Mouse (Mus musculus) CH12F3 (cell line): ENCODE results near the gene Foxn3.
"Not testable (repeated sequence)": the region's sequence is repeated elsewhere in the genome, so short reads cannot be mapped to it uniquely, and the experiment has no call there.

Experiments used
- in situ Hi-C: fragments of 300-500 bp; cut with MboI; formaldehyde crosslinking; loops from 2 replicates; pipeline ENCODE4 v1.14.3; 2020; ENCODE audit warnings: low sequenced_read_pairs

Gene Foxn3

GRCm38 (mm10) chr12:99197031-99197430 lies 366.4 kb downstream of the Foxn3 start:
- in situ Hi-C loops = no loop called here

DNA sequence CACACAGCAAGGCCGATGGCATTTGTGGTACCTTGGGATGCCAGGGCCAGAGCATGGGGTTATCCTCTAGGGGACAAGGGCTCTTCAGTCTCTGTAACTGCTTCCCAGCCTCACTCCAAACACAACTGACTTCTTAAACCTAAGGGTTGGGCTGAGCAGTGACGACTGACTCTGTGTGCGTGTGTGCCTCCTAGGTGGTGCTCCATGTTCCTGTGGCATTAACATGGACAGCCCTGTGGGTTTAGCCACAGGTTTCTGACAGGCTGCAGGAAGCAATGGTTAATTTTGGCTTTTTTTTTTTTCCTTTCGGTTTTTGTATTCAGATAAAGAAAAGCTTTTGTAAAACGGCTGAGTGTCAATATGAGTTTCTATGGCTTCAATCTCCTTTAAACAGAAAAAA lies 367.7 kb downstream of the Foxn3 start:
- in situ Hi-C loops = no loop called here

- in situ Hi-C loops = not testable (repeated sequence)
These were observed 369.3 kb downstream of the Foxn3 start for GRCm38 (mm10) chr12:99194120-99194519.

- in situ Hi-C loops = no loop called here
These were observed 375.7 kb downstream of the Foxn3 start for GRCm38 (mm10) chr12:99187671-99188070.

GRCm38 (mm10) chr12:99186239-99186638 lies 377.1 kb downstream of the Foxn3 start:
- in situ Hi-C loops = no loop called here

DNA sequence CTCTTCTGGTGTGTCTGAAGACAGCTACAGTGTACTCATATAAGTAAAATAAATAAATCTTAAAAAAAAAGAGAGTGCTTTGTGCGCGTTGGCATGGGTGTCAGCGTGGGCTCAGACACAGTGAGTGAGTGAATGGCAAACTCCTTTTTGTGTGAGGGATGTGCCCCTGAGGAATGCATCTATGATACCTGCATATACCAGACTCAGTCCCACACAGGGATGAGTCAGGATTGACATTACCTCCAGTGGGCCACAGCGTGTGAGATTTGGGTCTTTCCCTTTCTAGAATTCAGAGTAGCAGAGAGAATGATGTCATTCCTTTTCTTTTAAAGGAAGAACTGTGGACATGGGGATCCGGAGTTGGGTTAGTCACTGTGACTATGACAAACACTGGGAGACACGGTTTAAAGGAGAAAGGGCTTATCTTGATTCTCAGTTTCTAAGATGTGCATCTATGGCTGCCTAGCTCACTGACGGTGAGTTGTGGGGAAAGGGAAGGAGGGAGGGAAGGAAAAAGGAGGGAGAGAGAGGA lies 380.1 kb downstream of the Foxn3 start:
- in situ Hi-C loops = no loop called here

GRCm38 (mm10) chr12:99182338-99182737 lies 381.0 kb downstream of the Foxn3 start:
- in situ Hi-C loops = no loop called here

DNA sequence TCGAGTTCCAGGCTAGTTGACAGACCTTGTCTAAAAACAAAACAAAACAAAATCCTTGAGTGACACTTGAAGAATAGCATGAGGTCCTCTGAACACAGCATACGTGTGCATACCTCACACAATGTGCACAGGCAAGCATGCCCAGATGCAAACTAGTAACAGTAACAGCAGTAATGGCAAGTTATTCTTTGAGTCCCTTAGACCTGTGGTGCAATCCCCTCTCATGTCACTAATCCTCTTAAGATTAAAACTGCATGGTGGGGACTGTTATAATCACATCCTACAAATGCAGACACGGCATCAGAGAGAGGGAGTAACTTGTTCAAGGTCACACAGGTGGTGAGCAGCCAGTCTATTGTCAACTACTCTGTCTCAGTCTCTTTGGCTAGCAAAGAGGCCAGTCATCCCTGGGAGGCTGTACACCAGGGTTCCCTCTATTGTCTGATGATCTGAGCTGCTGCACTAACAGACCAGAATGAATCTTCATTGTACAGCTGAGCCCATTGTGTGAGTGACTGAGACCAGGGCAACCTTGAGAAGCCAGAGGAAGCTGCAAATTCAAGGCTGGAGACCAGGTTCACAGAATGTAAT lies 383.1 kb downstream of the Foxn3 start:
- in situ Hi-C loops = no loop called here

DNA sequence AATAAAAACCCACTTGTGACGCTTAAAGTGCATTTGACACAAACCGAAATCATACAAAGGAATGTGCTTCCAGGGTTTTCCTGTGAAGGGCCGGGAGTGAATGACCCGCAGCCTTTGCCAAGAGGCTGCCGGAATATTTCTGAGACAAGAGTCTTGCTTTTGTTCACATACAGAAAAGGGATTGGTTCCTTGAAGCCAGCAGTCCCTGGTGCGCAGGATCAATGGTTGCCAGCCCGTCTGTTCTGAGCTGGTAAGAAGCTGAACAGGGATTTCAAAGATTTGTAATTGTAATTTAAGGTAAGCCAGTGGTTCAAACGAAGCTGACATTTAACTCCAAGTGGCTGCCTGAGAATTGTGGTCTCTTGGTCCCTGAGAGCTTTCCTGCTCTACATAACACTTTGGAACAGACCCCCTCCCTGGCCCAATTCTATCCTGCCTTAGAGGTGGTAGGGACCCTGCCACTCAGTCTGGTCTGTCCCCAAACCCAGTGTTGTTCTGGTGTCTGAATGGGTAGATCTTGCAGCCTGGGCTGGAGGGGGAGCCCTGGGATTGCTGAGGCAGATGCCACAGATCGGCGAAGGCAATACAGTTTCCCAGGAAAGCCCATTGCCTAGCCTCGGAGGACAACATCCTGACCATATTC lies 388.3 kb downstream of the Foxn3 start:
- in situ Hi-C loops = no loop called here

DNA sequence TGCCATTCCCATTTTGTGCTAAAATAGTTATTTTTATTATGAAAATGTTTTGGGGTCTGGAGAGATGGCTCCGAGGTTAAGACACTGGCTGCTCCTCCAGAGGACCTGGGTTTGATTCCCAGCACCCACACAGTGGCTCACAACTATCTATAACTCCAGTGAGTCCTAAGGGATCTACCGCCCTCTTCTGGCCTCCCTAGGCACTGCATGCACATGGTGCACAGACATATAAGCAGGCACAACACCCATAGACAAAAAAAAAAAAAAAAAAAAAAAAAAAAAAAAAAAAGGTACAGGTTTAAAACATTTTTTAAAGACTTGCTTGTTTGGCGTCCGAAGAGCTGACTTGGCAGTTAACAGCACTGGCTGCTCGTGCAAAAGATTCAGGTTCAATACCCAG lies 391.2 kb downstream of the Foxn3 start:
- in situ Hi-C loops = no loop called here

GRCm38 (mm10) chr12:99169925-99170324 lies 393.5 kb downstream of the Foxn3 start:
- in situ Hi-C loops = no loop called here

- in situ Hi-C loops = no loop called here
These were observed 397.3 kb downstream of the Foxn3 start for GRCm38 (mm10) chr12:99166091-99166490.

DNA sequence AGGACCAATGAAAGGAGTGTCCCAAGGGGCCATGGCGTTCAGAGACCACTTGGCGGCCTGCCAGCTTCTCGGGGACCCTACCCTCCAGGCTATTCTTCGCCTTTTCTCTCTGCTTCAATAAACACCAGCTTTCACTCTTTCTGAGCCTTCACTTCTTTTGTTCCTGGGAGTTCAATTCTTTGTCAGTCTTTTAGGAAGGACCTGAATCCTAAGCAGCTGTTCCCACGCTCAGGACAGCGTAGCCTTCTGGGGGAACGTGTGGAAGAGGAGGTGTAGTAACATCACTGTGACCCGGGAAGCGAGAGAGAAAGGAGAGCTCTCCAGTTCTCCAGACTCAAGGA lies 400.1 kb downstream of the Foxn3 start:
- in situ Hi-C loops = no loop called here

GRCm38 (mm10) chr12:99162639-99163341 lies 400.6 kb downstream of the Foxn3 start:
- in situ Hi-C loops = no loop called here

DNA sequence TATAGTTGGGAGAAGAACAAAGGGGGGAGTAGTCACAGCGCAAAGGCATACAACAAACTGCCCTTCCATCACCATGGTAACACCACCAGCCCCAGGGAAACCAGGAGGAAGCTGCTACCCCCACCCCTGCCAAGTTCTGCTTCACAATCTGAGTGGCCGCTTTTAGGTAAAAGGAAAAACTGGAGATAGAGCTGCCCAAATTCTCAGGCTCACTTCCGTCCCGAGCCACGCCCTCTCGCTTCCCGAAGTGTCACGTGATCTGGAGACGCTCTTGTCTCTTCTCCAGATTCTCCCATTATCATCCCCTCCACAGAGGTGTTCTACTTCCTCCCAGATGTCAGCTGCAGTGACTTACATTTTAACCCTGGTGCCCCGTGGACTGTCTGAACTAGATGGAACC lies 401.2 kb downstream of the Foxn3 start:
- in situ Hi-C loops = no loop called here

GRCm38 (mm10) chr12:99160061-99160460 lies 403.3 kb downstream of the Foxn3 start:
- in situ Hi-C loops = no loop called here

DNA sequence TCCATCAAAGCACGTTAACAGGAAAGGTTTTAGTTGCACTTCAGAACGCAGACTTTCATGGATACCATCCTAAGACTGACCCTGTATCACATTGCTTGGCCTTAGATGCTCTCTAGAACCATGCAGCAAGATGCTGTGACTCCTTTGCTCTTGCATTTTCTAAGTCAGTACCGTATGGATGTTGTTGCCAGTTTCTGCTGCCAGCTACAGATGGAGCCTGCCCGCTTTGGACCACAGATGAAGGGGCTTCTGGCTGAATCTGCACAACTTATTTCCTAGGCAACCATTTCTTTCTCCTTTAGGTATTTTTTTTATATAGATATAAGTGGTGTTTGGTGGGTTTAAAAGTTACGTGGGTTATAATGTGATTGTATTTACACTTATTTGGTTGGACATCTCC lies 407.5 kb downstream of the Foxn3 start:
- in situ Hi-C loops = no loop called here

- in situ Hi-C loops = no loop called here
These were observed 409.2 kb downstream of the Foxn3 start for GRCm38 (mm10) chr12:99154230-99154629.

- in situ Hi-C loops = no loop called here
These were observed 409.7 kb downstream of the Foxn3 start for GRCm38 (mm10) chr12:99153664-99154063.

DNA sequence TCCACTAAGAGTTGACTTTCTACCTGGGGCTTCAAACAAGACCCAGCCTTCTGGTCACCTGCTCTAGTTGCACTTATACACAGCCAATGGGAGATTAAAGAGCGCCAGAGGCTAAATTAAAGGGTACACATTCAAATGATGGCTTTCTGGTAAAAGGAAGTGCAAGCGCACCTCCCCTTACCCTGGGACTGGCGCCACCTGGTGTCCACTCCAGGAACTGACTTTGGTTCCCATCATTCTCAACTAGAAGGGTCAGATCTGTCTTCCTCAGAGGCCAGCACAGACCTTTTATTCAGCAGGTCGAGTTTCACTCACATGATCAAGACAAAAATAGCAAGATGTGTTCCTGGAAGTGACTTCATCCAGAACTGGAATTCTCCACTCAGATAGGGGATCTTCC lies 413.3 kb downstream of the Foxn3 start:
- in situ Hi-C loops = no loop called here

- in situ Hi-C loops = no loop called here
These were observed 414.2 kb downstream of the Foxn3 start for GRCm38 (mm10) chr12:99149193-99149592.
